Mouse (Mus musculus): Measurements from ENCODE around the gene Fbxo40.

DNA sequence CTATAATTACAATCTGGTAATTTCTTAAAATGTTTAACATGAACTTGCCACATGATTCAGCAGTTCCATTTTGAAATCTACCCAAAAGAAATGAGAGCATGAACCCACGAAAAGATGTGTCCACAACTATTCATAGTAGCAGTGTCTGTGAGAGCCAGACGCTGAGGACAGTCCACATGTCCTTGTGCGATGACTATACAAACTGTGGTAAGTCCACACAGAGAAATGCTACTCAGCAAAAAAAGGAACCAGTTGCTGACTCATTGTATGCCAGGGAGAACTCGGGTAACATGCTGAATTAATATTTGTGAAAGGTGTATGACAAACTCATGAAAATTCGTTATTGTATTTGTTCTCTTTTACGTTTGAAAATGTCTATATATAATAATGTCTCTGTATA lies 7.4 kb upstream of the Fbxo40 start:
- TF ChIP-seq CTCF (IDR thresholded peaks at IDR 0.05), result no peak
- no peak for TF ChIP-seq EP300 (IDR thresholded peaks at IDR 0.05)
